ENCODE assay signal across 8 mouse cellular contexts in genomic region chr13:112988866-112989265, GRCm38 (mm10). TPM values are rescaled to one million over a fixed set of nuclear protein-coding genes. Genes with fewer than 3 reads are reported as not detected.
DNase-seq lines count a peak whose midpoint lies in the region; ATAC-seq and TF ChIP-seq lines count a peak whose summit lies in the region.

No protein-coding gene starts in this region.

- H3K4me3 ChIP-seq in gastrocnemius, adult 2 months = peak overlapping the region; percentile 79
- no peak overlapping the region for H3K4me3 ChIP-seq in CH12.LX (replicated peaks in 1 of 3; ENCODE audit: low read depth in 2 of 3, low read length in 2 of 3, poor library complexity in 1 of 3)
- H3K4me3 ChIP-seq in forebrain, embryonic 15.5 days = peak overlapping the region; percentile 46
- H3K4me3 ChIP-seq in liver, embryonic 15.5 days (replicated peaks) = peak overlapping the region; percentile 51

- dilution Hi-C loops in CH12.LX (cut with MboI; ENCODE audit: extremely low pct_ligation_motif_present, extremely low pct_unique_long_range_greater_than_20kb, low sequenced_read_pairs) = no loop called here

- in situ Hi-C loops in CH12.LX (cut with MboI; ENCODE audit: low pct_ligation_motif_present, low pct_unique_long_range_greater_than_20kb, low sequenced_read_pairs) = loop anchor here (5.0 kb wide), 1 partner anchor 43 kb away; no protein-coding TSS in a partner anchor

- TF ChIP-seq RAD21 in CH12.LX (IDR thresholded peaks at IDR 0.05; ENCODE audit: low read depth, low read length) = no peak

- no peaks in the 10 kb centered on the region for H3K79me2 ChIP-seq in CH12.LX (replicated peaks; ENCODE audit: control insufficient read depth, extremely low read depth, insufficient read depth, poor library complexity, severe bottlenecking)

- peak overlapping the region; percentile 80 for H3K4me2 ChIP-seq in CH12.LX (ENCODE audit: insufficient read depth, low read depth, poor library complexity, severe bottlenecking)
- peak overlapping the region; percentile 93 for H3K4me2 ChIP-seq in forebrain, embryonic 15.5 days (replicated peaks)
- H3K4me2 ChIP-seq in liver, embryonic 15.5 days = peak overlapping the region; percentile 75

- no peak overlapping the region for H3K27ac ChIP-seq in gastrocnemius, adult 2 months
- H3K27ac ChIP-seq in CH12.LX (ENCODE audit: insufficient read depth, low read depth) = no peak overlapping the region
- no peak overlapping the region for H3K27ac ChIP-seq in forebrain, embryonic 15.5 days (replicated peaks)
- H3K27ac ChIP-seq in liver, embryonic 15.5 days (replicated peaks) = no peak overlapping the region

- no peak for TF ChIP-seq POLR2A in CH12.LX (IDR thresholded peaks at IDR 0.05; ENCODE audit: low read depth, low read length)

- intact Hi-C loops in gastrocnemius, adult 2 months (cut with DNase I) = loop anchor here (5.0 kb wide), 1 partner anchor 48 kb away; the partner anchor contains the start of gene Cdc20b

- WGBS in forebrain, embryonic 15.5 days = under 1% methylated on average over 19 of the region's 19 CpGs
- 1% methylated on average over 19 of the region's 19 CpGs for WGBS in liver, embryonic 15.5 days (ENCODE audit: insufficient replicate concordance)

- TF ChIP-seq CTCF in gastrocnemius, adult 2 months (IDR thresholded peaks at IDR 0.05) = no peak
- TF ChIP-seq CTCF in CH12.LX (conservative IDR thresholded peaks at IDR 0.05 in 1 of 2, IDR thresholded peaks at IDR 0.05 in 1 of 2; ENCODE audit: low read depth in 2 of 2, low read length in 2 of 2) = no peak

- no peak for ATAC-seq in forebrain, embryonic 15.5 days (replicated peaks)
- no peak for ATAC-seq in liver, embryonic 15.5 days (ENCODE audit: insufficient read depth)

- TF ChIP-seq EP300 in CH12.LX (IDR thresholded peaks at IDR 0.05; ENCODE audit: low read length) = no peak

- peaks cover 3 to 21% of the 10 kb centered on the region in 2 experiments; a peak in 3 of 4 replicates for H3K4me1 ChIP-seq in CH12.LX (ENCODE audit: control insufficient read depth in 1 of 2, insufficient read depth in 2 of 2)
- peaks cover 48% of the 10 kb centered on the region for H3K4me1 ChIP-seq in forebrain, embryonic 15.5 days
- peaks cover 28% of the 10 kb centered on the region for H3K4me1 ChIP-seq in liver, embryonic 15.5 days (replicated peaks)

- no peaks in the 10 kb centered on the region for H3K9me3 ChIP-seq in CH12.LX (replicated peaks; ENCODE audit: low read length)
- no peaks in the 10 kb centered on the region for H3K9me3 ChIP-seq in forebrain, embryonic 15.5 days
- H3K9me3 ChIP-seq in liver, embryonic 15.5 days (replicated peaks) = no peaks in the 10 kb centered on the region

- H3K36me3 ChIP-seq in CH12.LX (replicated peaks in 1 of 2; ENCODE audit: control insufficient read depth in 1 of 2, insufficient read depth in 1 of 2, low read length in 1 of 2) = no peaks in the 10 kb centered on the region
- H3K36me3 ChIP-seq in forebrain, embryonic 15.5 days = no peaks in the 10 kb centered on the region
- no peaks in the 10 kb centered on the region for H3K36me3 ChIP-seq in liver, embryonic 15.5 days (replicated peaks)

- no peak overlapping the region for H3K9ac ChIP-seq in CH12.LX (ENCODE audit: insufficient read depth, low read depth)
- no peak overlapping the region for H3K9ac ChIP-seq in forebrain, embryonic 15.5 days (replicated peaks)
- H3K9ac ChIP-seq in liver, embryonic 15.5 days = no peak overlapping the region

- H3K27me3 ChIP-seq in CH12.LX (replicated peaks) = peaks cover 82% of the 10 kb centered on the region
- peaks cover 72% of the 10 kb centered on the region for H3K27me3 ChIP-seq in forebrain, embryonic 15.5 days
- H3K27me3 ChIP-seq in liver, embryonic 15.5 days = peaks cover 91% of the 10 kb centered on the region

- no peak for DNase-seq in gastrocnemius, adult 2 months
- DNase-seq in gastrocnemius, postnatal 4 days (ENCODE audit: low spot score in 2 of 2) = no peak
- DNase-seq in CH12.LX (ENCODE audit: extremely low read depth) = no peak
- peak; percentile 43 for DNase-seq in testis, postnatal 10 days (ENCODE audit: low spot score)
- DNase-seq in layer of hippocampus, adult 9-11 months = no peak
- DNase-seq in Muller cell, postnatal 12 days (ENCODE audit: inconsistent ontology term) = no peak

TF ChIP-seq in CH12.LX, 34 proteins besides CTCF, POLR2A, EP300 and RAD21:
- TF ChIP-seq CHD2 (IDR thresholded peaks at IDR 0.05; ENCODE audit: low read length) (no peak), ZKSCAN1 (IDR thresholded peaks at IDR 0.05; ENCODE audit: borderline replicate concordance, low read depth, low read length) (no peak), NRF1 (IDR thresholded peaks at IDR 0.05; ENCODE audit: low read depth, low read length) (no peak), IRF4 (IDR thresholded peaks at IDR 0.05; ENCODE audit: low read depth, low read length) (no peak), TCF12 (IDR thresholded peaks at IDR 0.05; ENCODE audit: low read depth, low read length) (no peak), POLR2AphosphoS2 (IDR thresholded peaks at IDR 0.05; ENCODE audit: low read depth, low read length) (no peak), MYC (IDR thresholded peaks at IDR 0.05; ENCODE audit: low read depth, low read length) (no peak), MAZ (IDR thresholded peaks at IDR 0.05; ENCODE audit: low read depth, low read length) (no peak), UBTF (IDR thresholded peaks at IDR 0.05; ENCODE audit: low read depth, low read length) (no peak), MAFK (IDR thresholded peaks at IDR 0.05; ENCODE audit: insufficient replicate concordance, low read length) (no peak), NELFE (IDR thresholded peaks at IDR 0.05; ENCODE audit: low read depth, low read length) (no peak), KAT2A (IDR thresholded peaks at IDR 0.05; ENCODE audit: insufficient replicate concordance, low read length) (no peak)

RNA-seq across cellular contexts. Expression of gene Ccno, which starts 1.3 kb away (rescaled TPM):
- total RNA-seq in gastrocnemius, adult 2 months (2021) = not detected
- under 1 TPM in 1 of 2 experiments, not detected in 1; 0.26 TPM for total RNA-seq in gastrocnemius, postnatal 4 days (2021)
- total RNA-seq in CH12.LX (2012; rRNA removed) (0.17 and 0.21 TPM in 2 replicates), CH12.LX (2014; rRNA removed) (0.14 and 0.54 TPM in 2 replicates)
- 0.12 and 0.16 TPM in 2 replicates for polyA plus RNA-seq in CH12.LX (2012; ENCODE audit: insufficient read length, low read depth)
- 1.2 and 2.3 TPM in 2 replicates for polyA plus RNA-seq in forebrain, embryonic 15.5 days (2015; fragmentation: Nextera tagmentation; extraction: Ambion mirVana)
- polyA plus RNA-seq in liver, embryonic 15.5 days (2015; fragmentation: Nextera tagmentation; extraction: Ambion mirVana) = 0.15 and 0.48 TPM in 2 replicates

RNA-seq across cellular contexts. Expression of gene Mcidas, which starts 4.8 kb away (rescaled TPM):
- total RNA-seq in gastrocnemius, adult 2 months (2021) = not detected
- total RNA-seq in gastrocnemius, postnatal 4 days (2021) = not detected
- total RNA-seq in CH12.LX (2012; rRNA removed) (not detected in 2 replicates), CH12.LX (2014; rRNA removed) (not detected in 2 replicates)
- not detected in 2 replicates for polyA plus RNA-seq in CH12.LX (2012; ENCODE audit: insufficient read length, low read depth)
- polyA plus RNA-seq in forebrain, embryonic 15.5 days (2015; fragmentation: Nextera tagmentation; extraction: Ambion mirVana) = 0.69 and 1.1 TPM in 2 replicates
- polyA plus RNA-seq in liver, embryonic 15.5 days (2015; fragmentation: Nextera tagmentation; extraction: Ambion mirVana) = not detected in 2 replicates

RNA-seq across cellular contexts. Expression of gene Cdc20b, which starts 46.0 kb away (rescaled TPM):
- not detected for total RNA-seq in gastrocnemius, adult 2 months (2021)
- total RNA-seq in gastrocnemius, postnatal 4 days (2021) = not detected
- not detected in 2 replicates for total RNA-seq in CH12.LX (2012; rRNA removed)
- not detected in 2 replicates for total RNA-seq in CH12.LX (2014; rRNA removed)
- not detected in 2 replicates for polyA plus RNA-seq in CH12.LX (2012; ENCODE audit: insufficient read length, low read depth)
- 0.52 and 0.64 TPM in 2 replicates for polyA plus RNA-seq in forebrain, embryonic 15.5 days (2015; fragmentation: Nextera tagmentation; extraction: Ambion mirVana)
- not detected in 2 replicates for polyA plus RNA-seq in liver, embryonic 15.5 days (2015; fragmentation: Nextera tagmentation; extraction: Ambion mirVana)

RNA-seq across cellular contexts. Expression of gene Gpx8, which starts 57.3 kb away (rescaled TPM):
- total RNA-seq in gastrocnemius, adult 2 months (2021) = 10 to 100 TPM in 1 of 2 experiments, 1 to 10 TPM in 1; 5.5 to 10.6 TPM
- 10 to 100 TPM; 54.8 to 60.8 TPM for total RNA-seq in gastrocnemius, postnatal 4 days (2021)
- total RNA-seq in CH12.LX (2012; rRNA removed) (not detected in 2 replicates), CH12.LX (2014; rRNA removed) (not detected in 2 replicates)
- not detected in 2 replicates for polyA plus RNA-seq in CH12.LX (2012; ENCODE audit: insufficient read length, low read depth)
- polyA plus RNA-seq in forebrain, embryonic 15.5 days (2015; fragmentation: Nextera tagmentation; extraction: Ambion mirVana) = 43.9 and 47.7 TPM in 2 replicates
- polyA plus RNA-seq in liver, embryonic 15.5 days (2015; fragmentation: Nextera tagmentation; extraction: Ambion mirVana) = 5.7 and 6.7 TPM in 2 replicates

Comparison
In these comparisons a context has a peak if more than half of its experiments do, and no peak if none do; other contexts are left out.
1. H3K4me3 ChIP-seq: peak in gastrocnemius, adult 2 months (single experiment), forebrain, embryonic 15.5 days (single experiment) and liver, embryonic 15.5 days (single experiment); none in CH12.LX (0 of 3).
2. Peak in every context shown above with its lines, with median percentiles within 50 percentile points of each other: H3K4me2 ChIP-seq.